Mouse (Mus musculus): ENCODE measurements around the gene Prkcq. TPM values are rescaled to one million over a fixed set of nuclear protein-coding genes. Genes with fewer than 3 reads are reported as not detected.

Prkcq gene
- polyA plus RNA-seq, 1 experiment, result not detected

GRCm38 (mm10) chr2:11193099-11193618 is 21.3 kb downstream of the Prkcq start:
- Histone ChIP-seq H3K4me1 (ENCODE audit: control insufficient read depth) (no peaks in the 10 kb centered on the region), H3K9me3 (ENCODE audit: control insufficient read depth, low read length) (no peaks in the 10 kb centered on the region), H3K27me3 (ENCODE audit: control insufficient read depth) (no peaks in the 10 kb centered on the region), H3K4me3 (replicated peaks) (no peak overlapping the region), H3K36me3 (ENCODE audit: control insufficient read depth) (no peaks in the 10 kb centered on the region)
- TF ChIP-seq GATA1 (IDR thresholded peaks at IDR 0.05; ENCODE audit: low read length), result no peak
- TF ChIP-seq TAL1 (IDR thresholded peaks at IDR 0.05; ENCODE audit: low read length), result no peak

GRCm38 (mm10) chr2:11194732-11195340 is 22.9 kb downstream of the Prkcq start:
- no peaks in the 10 kb centered on the region for H3K4me1 ChIP-seq (ENCODE audit: control insufficient read depth)
- no peak for TF ChIP-seq GATA1 (IDR thresholded peaks at IDR 0.05; ENCODE audit: low read length)
- no peak for TF ChIP-seq TAL1 (IDR thresholded peaks at IDR 0.05; ENCODE audit: low read length)
- no peak overlapping the region for H3K4me3 ChIP-seq (replicated peaks)
- H3K27me3 ChIP-seq (ENCODE audit: control insufficient read depth), result no peaks in the 10 kb centered on the region
- no peaks in the 10 kb centered on the region for H3K9me3 ChIP-seq (ENCODE audit: control insufficient read depth, low read length)
- H3K36me3 ChIP-seq (ENCODE audit: control insufficient read depth), result no peaks in the 10 kb centered on the region

GRCm38 (mm10) chr2:11196071-11196470 is 24.2 kb downstream of the Prkcq start:
- Histone ChIP-seq H3K4me1 (ENCODE audit: control insufficient read depth) (no peaks in the 10 kb centered on the region), H3K9me3 (ENCODE audit: control insufficient read depth, low read length) (no peaks in the 10 kb centered on the region), H3K4me3 (replicated peaks) (no peak overlapping the region), H3K27me3 (ENCODE audit: control insufficient read depth) (no peaks in the 10 kb centered on the region), H3K36me3 (ENCODE audit: control insufficient read depth) (no peaks in the 10 kb centered on the region)
- no peak for TF ChIP-seq GATA1 (IDR thresholded peaks at IDR 0.05; ENCODE audit: low read length)
- no peak for TF ChIP-seq TAL1 (IDR thresholded peaks at IDR 0.05; ENCODE audit: low read length)

DNA sequence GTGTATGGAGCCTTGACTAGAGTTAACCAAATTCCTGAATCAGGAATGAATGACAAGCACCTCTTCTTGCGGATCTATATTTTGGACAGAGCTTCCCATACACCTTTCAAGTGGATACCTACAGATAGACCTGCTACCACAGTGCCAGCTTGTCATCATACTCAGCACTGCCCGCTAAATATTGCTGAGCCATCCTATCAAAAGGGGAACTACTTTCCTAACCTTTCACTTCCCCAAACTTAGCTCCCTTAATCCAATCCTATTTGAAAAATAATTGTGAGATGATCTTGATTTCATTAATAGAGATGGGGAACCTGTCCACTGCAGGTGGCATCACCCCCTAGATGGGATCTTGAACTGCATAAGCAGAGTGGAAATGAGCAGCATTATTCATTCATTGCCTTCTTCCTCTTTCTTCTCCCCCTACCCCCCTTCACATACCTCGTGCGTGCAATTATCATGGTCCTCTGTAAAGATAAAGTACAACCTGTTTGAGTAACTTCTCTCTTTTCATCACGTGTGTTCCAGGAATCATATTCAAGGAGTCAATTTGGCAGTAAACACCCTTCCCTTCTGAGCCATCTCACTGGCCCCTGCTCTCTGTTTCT is 25.1 kb downstream of the Prkcq start:
- no peaks in the 10 kb centered on the region for H3K9me3 ChIP-seq (ENCODE audit: control insufficient read depth, low read length)
- no peak for TF ChIP-seq TAL1 (IDR thresholded peaks at IDR 0.05; ENCODE audit: low read length)
- TF ChIP-seq GATA1 (IDR thresholded peaks at IDR 0.05; ENCODE audit: low read length), result no peak
- H3K36me3 ChIP-seq (ENCODE audit: control insufficient read depth), result no peaks in the 10 kb centered on the region

DNA sequence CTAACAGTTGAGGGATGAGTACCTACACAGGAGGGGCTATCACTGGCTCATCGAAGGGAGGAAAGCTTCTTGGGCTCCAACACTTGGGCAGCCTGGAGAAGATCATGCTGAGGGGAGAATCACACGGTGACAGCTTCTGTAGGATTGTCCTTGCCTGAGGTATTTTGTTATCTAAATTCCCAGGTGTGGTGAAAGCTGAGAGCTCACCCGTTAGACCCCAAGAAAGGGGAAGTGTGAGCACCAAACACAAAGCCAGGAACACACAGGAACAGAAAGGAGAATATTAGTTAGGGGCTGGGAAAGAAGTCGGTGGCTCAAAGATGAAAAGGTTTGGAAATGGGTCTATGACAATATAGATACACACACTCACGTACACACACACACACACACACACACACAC is 27.7 kb downstream of the Prkcq start:
- Histone ChIP-seq H3K27me3 (ENCODE audit: control insufficient read depth) (no peaks in the 10 kb centered on the region), H3K36me3 (ENCODE audit: control insufficient read depth) (no peaks in the 10 kb centered on the region), H3K4me3 (replicated peaks) (no peak overlapping the region), H3K4me1 (ENCODE audit: control insufficient read depth) (no peaks in the 10 kb centered on the region), H3K9me3 (ENCODE audit: control insufficient read depth, low read length) (no peaks in the 10 kb centered on the region)
- no peak for TF ChIP-seq GATA1 (IDR thresholded peaks at IDR 0.05; ENCODE audit: low read length)
- TF ChIP-seq TAL1 (IDR thresholded peaks at IDR 0.05; ENCODE audit: low read length), result no peak

More for the DNA sequence above, 25.1 kb downstream of the Prkcq start:
- H3K27me3 ChIP-seq (ENCODE audit: control insufficient read depth), result no peaks in the 10 kb centered on the region
- no peaks in the 10 kb centered on the region for H3K4me1 ChIP-seq (ENCODE audit: control insufficient read depth)
- H3K4me3 ChIP-seq (replicated peaks), result no peak overlapping the region

DNA sequence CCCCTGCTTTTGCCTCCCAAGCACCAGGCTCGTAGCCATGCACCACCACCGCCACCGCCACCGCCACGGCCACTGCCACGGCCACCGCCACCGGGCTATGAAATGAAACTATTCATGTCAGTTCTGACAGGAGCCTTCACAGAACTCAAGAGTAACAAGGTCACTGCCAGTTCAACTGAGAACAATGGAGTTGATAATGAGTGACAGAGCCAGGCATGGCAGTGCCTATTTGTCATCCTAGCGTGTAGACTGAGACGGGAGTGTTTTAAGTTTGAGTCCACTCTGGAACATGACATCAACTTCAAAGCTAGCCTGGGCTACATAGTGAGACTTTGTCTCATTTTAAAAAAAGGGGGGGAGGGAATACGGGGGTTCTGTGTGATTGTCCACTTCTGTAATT is 30.9 kb downstream of the Prkcq start:
- TF ChIP-seq TAL1 (IDR thresholded peaks at IDR 0.05; ENCODE audit: low read length), result no peak
- no peak for TF ChIP-seq GATA1 (IDR thresholded peaks at IDR 0.05; ENCODE audit: low read length)
- no peaks in the 10 kb centered on the region for H3K36me3 ChIP-seq (ENCODE audit: control insufficient read depth)
- H3K4me3 ChIP-seq (replicated peaks), result no peak overlapping the region
- H3K4me1 ChIP-seq (ENCODE audit: control insufficient read depth), result no peaks in the 10 kb centered on the region
- no peaks in the 10 kb centered on the region for H3K9me3 ChIP-seq (ENCODE audit: control insufficient read depth, low read length)
- no peaks in the 10 kb centered on the region for H3K27me3 ChIP-seq (ENCODE audit: control insufficient read depth)

DNA sequence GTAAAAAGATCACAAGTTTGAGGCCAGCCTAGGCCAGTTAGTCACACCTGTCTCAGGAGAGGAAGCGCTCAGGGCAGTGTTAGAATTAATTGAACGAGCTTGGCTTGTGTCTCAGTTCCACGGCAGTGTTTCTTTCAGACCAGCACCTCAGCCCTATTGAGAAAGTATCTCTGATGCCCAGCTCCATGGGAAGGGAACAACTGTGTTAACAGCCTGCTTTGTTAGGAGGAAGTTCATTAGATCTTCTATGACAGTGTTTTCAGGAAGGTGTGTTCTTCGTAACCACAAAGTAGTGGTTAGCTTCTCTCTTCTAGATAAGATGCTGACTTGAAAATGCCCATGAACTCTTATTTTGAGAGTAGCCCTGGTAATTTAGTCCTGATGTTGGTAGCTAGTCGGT is 31.4 kb downstream of the Prkcq start:
- H3K9me3 ChIP-seq (ENCODE audit: control insufficient read depth, low read length), result no peaks in the 10 kb centered on the region
- no peak overlapping the region for H3K4me3 ChIP-seq (replicated peaks)
- no peaks in the 10 kb centered on the region for H3K27me3 ChIP-seq (ENCODE audit: control insufficient read depth)
- H3K36me3 ChIP-seq (ENCODE audit: control insufficient read depth), result no peaks in the 10 kb centered on the region
- TF ChIP-seq GATA1 (IDR thresholded peaks at IDR 0.05; ENCODE audit: low read length) (no peak), TAL1 (IDR thresholded peaks at IDR 0.05; ENCODE audit: low read length) (no peak)
- no peaks in the 10 kb centered on the region for H3K4me1 ChIP-seq (ENCODE audit: control insufficient read depth)

DNA sequence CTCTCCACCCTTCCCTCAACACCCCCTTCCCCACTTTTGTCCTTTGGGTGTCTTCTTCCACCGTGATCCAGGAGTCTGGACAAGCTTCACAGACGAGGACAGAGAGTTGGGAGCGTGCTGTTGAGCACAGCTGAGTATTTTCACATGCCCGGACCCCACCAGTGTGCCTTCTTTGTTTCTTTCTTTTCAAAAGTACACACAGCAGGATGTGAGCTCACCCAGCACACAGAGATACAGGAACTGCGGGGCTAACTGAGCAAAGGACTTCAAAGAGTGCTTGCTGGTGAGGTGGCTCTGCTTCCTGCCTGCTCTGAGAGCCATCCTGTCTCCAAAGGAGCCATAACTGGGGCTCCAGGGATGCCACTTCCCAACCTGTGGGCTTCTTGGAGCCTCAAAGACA is 32.3 kb downstream of the Prkcq start:
- TF ChIP-seq TAL1 (IDR thresholded peaks at IDR 0.05; ENCODE audit: low read length) (no peak), GATA1 (IDR thresholded peaks at IDR 0.05; ENCODE audit: low read length) (no peak)
- no peak overlapping the region for H3K4me3 ChIP-seq (replicated peaks)
- H3K36me3 ChIP-seq (ENCODE audit: control insufficient read depth), result no peaks in the 10 kb centered on the region
- no peaks in the 10 kb centered on the region for H3K4me1 ChIP-seq (ENCODE audit: control insufficient read depth)
- no peaks in the 10 kb centered on the region for H3K9me3 ChIP-seq (ENCODE audit: control insufficient read depth, low read length)
- H3K27me3 ChIP-seq (ENCODE audit: control insufficient read depth), result no peaks in the 10 kb centered on the region

- Histone ChIP-seq H3K4me1 (ENCODE audit: control insufficient read depth) (no peaks in the 10 kb centered on the region), H3K27me3 (ENCODE audit: control insufficient read depth) (no peaks in the 10 kb centered on the region), H3K9me3 (ENCODE audit: control insufficient read depth, low read length) (no peaks in the 10 kb centered on the region), H3K36me3 (ENCODE audit: control insufficient read depth) (no peaks in the 10 kb centered on the region), H3K4me3 (replicated peaks) (no peak overlapping the region)
- TF ChIP-seq GATA1 (IDR thresholded peaks at IDR 0.05; ENCODE audit: low read length), result no peak
- TF ChIP-seq TAL1 (IDR thresholded peaks at IDR 0.05; ENCODE audit: low read length), result no peak
Observed at GRCm38 (mm10) chr2:11204961-11205360, 33.1 kb downstream of the Prkcq start.

Measured in erythroblast, embryonic 14.5 days (primary cell).